Mouse (Mus musculus) liver, adult (tissue): ENCODE results near the gene Tbc1d20.

ENCODE experiments used
- GATA4 ChIP-seq: IDR thresholded peaks from 2 replicates; pipeline ENCODE4 v1.6.1; 2014; ENCODE audit warnings: mild to moderate bottlenecking, low read length; ENCODE audit not compliant: insufficient replicate concordance

Gene Tbc1d20

GRCm38 (mm10) chr2:152339631-152340179 lies 46.1 kb downstream of the Tbc1d20 start:
- TF ChIP-seq GATA4, result no peak

GRCm38 (mm10) chr2:152343329-152344213 lies 49.9 kb downstream of the Tbc1d20 start, which contains the start of gene Trib3:
TSS of gene Trib3 (minus strand) at chr2:152344032.
- TF ChIP-seq GATA4, result peak; percentile 72; the same call in 1 of the 2 replicates

GRCm38 (mm10) chr2:152344361-152344760 lies 50.7 kb downstream of the Tbc1d20 start:
- no peak for TF ChIP-seq GATA4

- TF ChIP-seq GATA4, result no peak
Measured at GRCm38 (mm10) chr2:152344909-152345308, 51.3 kb downstream of the Tbc1d20 start.

GRCm38 (mm10) chr2:152345393-152345792 lies 51.8 kb downstream of the Tbc1d20 start:
- no peak for TF ChIP-seq GATA4

- TF ChIP-seq GATA4, result no peak
Measured at GRCm38 (mm10) chr2:152346776-152347465, 53.3 kb downstream of the Tbc1d20 start.

GRCm38 (mm10) chr2:152347722-152348121 lies 54.1 kb downstream of the Tbc1d20 start:
- TF ChIP-seq GATA4, result no peak

- TF ChIP-seq GATA4, result no peak
Measured at GRCm38 (mm10) chr2:152349205-152349604, 55.6 kb downstream of the Tbc1d20 start.

GRCm38 (mm10) chr2:152349842-152350540 lies 56.4 kb downstream of the Tbc1d20 start:
- no peak for TF ChIP-seq GATA4

- no peak for TF ChIP-seq GATA4
Measured at GRCm38 (mm10) chr2:152357254-152357653, 63.6 kb downstream of the Tbc1d20 start.

GRCm38 (mm10) chr2:152359616-152360015 lies 66.0 kb downstream of the Tbc1d20 start:
- TF ChIP-seq GATA4, result peak; percentile 81; the same call in 1 of the 2 replicates

- TF ChIP-seq GATA4, result peak; percentile 45
Measured at GRCm38 (mm10) chr2:152360271-152360775, 66.7 kb downstream of the Tbc1d20 start.

GRCm38 (mm10) chr2:152361193-152361592 lies 67.6 kb downstream of the Tbc1d20 start:
- no peak for TF ChIP-seq GATA4
